In the genomic region with DNA sequence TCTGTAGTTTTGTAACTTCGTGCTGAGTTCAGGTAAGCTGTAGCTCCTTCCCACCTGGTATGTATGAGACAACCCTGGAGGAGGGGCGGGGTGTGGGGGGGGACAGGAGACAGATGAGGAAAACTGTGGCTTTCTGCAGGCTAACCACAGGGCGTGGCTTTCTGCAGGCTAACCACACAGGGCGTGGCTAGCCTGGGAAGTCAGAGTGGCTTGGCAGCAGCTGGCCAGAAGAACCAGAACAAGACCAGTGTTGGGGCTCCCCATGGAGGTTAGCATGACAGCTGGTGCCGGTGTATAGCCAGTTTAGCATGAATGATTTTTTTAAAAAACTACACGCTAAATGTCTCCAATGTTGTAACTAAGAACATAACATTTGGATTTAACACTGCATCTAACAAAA, we compare ENCODE assay signal across 20 mouse cellular contexts. TPM values are rescaled to one million over a fixed set of nuclear protein-coding genes. Genes with fewer than 3 reads are reported as not detected.
DNase-seq lines count a peak whose midpoint lies in the region; ATAC-seq and TF ChIP-seq lines count a peak whose summit lies in the region.
"Had no signal": no experiment of that assay in that cellular context is flagged by ENCODE, and none has a peak within 500 bp of the region (broad histone marks: within the 10 kb centered on the region; RNA-seq: fewer than 3 reads in every experiment).

No protein-coding gene starts in this region.

- no peak overlapping the region for H3K9ac ChIP-seq in intestine, embryonic 15.5 days
- H3K9ac ChIP-seq in intestine, postnatal 0 days (ENCODE audit: low read depth, low read length) = no peak overlapping the region
- H3K9ac ChIP-seq in heart, embryonic 11.5 days (ENCODE audit: low read depth, low read length) = no peak overlapping the region
- H3K9ac ChIP-seq: embryonic facial prominence, embryonic 12.5 days; hindbrain, embryonic 15.5 days; midbrain, embryonic 15.5 days had no signal

- ATAC-seq in intestine, embryonic 15.5 days = peak; percentile 36; the same call in 1 of the 2 replicates
- ATAC-seq in intestine, postnatal 0 days = no peak
- ATAC-seq in granulocyte monocyte progenitor cell, adult 5-6 weeks (replicated peaks; ENCODE audit: poor library complexity, severe bottlenecking) = peak; percentile 91
- ATAC-seq in heart, embryonic 11.5 days (replicated peaks; ENCODE audit: insufficient number of reproducible peaks, low FRiP score, low TSS enrichment) = no peak
- ATAC-seq: midbrain, embryonic 15.5 days had no signal

- no peaks in the 10 kb centered on the region for H3K36me3 ChIP-seq in intestine, embryonic 15.5 days
- H3K36me3 ChIP-seq in intestine, postnatal 0 days (ENCODE audit: control insufficient read depth, insufficient read depth) = no peaks in the 10 kb centered on the region
- H3K36me3 ChIP-seq in megakaryocyte, embryonic 14.5 days (replicated peaks; ENCODE audit: low read length) = no peaks in the 10 kb centered on the region
- H3K36me3 ChIP-seq in heart, embryonic 11.5 days (ENCODE audit: control insufficient read depth, insufficient read depth, low read length) = no peaks in the 10 kb centered on the region
- H3K36me3 ChIP-seq: embryonic facial prominence, embryonic 12.5 days; hindbrain, embryonic 15.5 days; midbrain, embryonic 15.5 days had no signal

- H3K27me3 ChIP-seq in intestine, embryonic 15.5 days (replicated peaks) = no peaks in the 10 kb centered on the region
- H3K27me3 ChIP-seq in intestine, postnatal 0 days (replicated peaks; ENCODE audit: control insufficient read depth, insufficient read depth, low read length) = no peaks in the 10 kb centered on the region
- no peaks in the 10 kb centered on the region for H3K27me3 ChIP-seq in megakaryocyte, embryonic 14.5 days (replicated peaks)
- no peaks in the 10 kb centered on the region for H3K27me3 ChIP-seq in heart, embryonic 11.5 days (ENCODE audit: control insufficient read depth, insufficient read depth, low read length)
- H3K27me3 ChIP-seq: embryonic facial prominence, embryonic 12.5 days; hindbrain, embryonic 15.5 days; midbrain, embryonic 15.5 days had no signal

- no peaks in the 10 kb centered on the region for H3K9me3 ChIP-seq in intestine, embryonic 15.5 days
- H3K9me3 ChIP-seq in intestine, postnatal 0 days (ENCODE audit: control insufficient read depth) = no peaks in the 10 kb centered on the region
- no peaks in the 10 kb centered on the region for H3K9me3 ChIP-seq in megakaryocyte, embryonic 14.5 days
- no peaks in the 10 kb centered on the region for H3K9me3 ChIP-seq in heart, embryonic 11.5 days (replicated peaks; ENCODE audit: control insufficient read depth, low read length)
- H3K9me3 ChIP-seq: embryonic facial prominence, embryonic 12.5 days; hindbrain, embryonic 15.5 days; midbrain, embryonic 15.5 days had no signal

- no peak for DNase-seq in adrenal gland, postnatal 4 days (ENCODE audit: low spot score in 2 of 2)
- no peak for DNase-seq in cerebellum, adult 9-10 months
- DNase-seq in testis, postnatal 10 days (ENCODE audit: low spot score) = no peak
- DNase-seq: cerebellum, adult 11 months; heart, postnatal 10 days; kidney, adult 18-20 months; kidney, postnatal 25 days; lung, postnatal 36 days had no signal

- TF ChIP-seq CTCF in intestine, postnatal 0 days (IDR thresholded peaks at IDR 0.05; ENCODE audit: low read depth) = no peak

- no peaks in the 10 kb centered on the region for H3K4me1 ChIP-seq in intestine, embryonic 15.5 days (replicated peaks)
- no peaks in the 10 kb centered on the region for H3K4me1 ChIP-seq in intestine, postnatal 0 days (replicated peaks; ENCODE audit: control insufficient read depth, insufficient read depth, low read length)
- peaks cover 17% of the 10 kb centered on the region for H3K4me1 ChIP-seq in megakaryocyte, embryonic 14.5 days
- H3K4me1 ChIP-seq in heart, embryonic 11.5 days (ENCODE audit: control insufficient read depth, insufficient read depth, low read length) = no peaks in the 10 kb centered on the region
- H3K4me1 ChIP-seq: embryonic facial prominence, embryonic 12.5 days; hindbrain, embryonic 15.5 days; midbrain, embryonic 15.5 days had no signal

- H3K27ac ChIP-seq in intestine, embryonic 15.5 days = no peak overlapping the region
- H3K27ac ChIP-seq in intestine, postnatal 0 days (ENCODE audit: low read depth, low read length) = no peak overlapping the region
- H3K27ac ChIP-seq in heart, embryonic 11.5 days (ENCODE audit: low read depth, low read length) = no peak overlapping the region
- H3K27ac ChIP-seq: embryonic facial prominence, embryonic 12.5 days; hindbrain, embryonic 15.5 days; left cerebral cortex, adult 2 months; midbrain, embryonic 15.5 days had no signal

- H3K4me3 ChIP-seq in intestine, embryonic 15.5 days (replicated peaks) = no peak overlapping the region
- H3K4me3 ChIP-seq in intestine, postnatal 0 days (ENCODE audit: low read depth, low read length) = no peak overlapping the region
- H3K4me3 ChIP-seq in megakaryocyte, embryonic 14.5 days (replicated peaks) = peak overlapping the region; percentile 62
- no peak overlapping the region for H3K4me3 ChIP-seq in heart, embryonic 11.5 days (ENCODE audit: low read depth, low read length)
- H3K4me3 ChIP-seq: embryonic facial prominence, embryonic 12.5 days; hindbrain, embryonic 15.5 days; left cerebral cortex, adult 2 months; midbrain, embryonic 15.5 days had no signal

- 73% methylated on average over 6 of the region's 6 CpGs for WGBS in intestine, embryonic 15.5 days
- 67% methylated on average over 6 of the region's 6 CpGs for WGBS in intestine, postnatal 0 days
- 70% methylated on average over 6 of the region's 6 CpGs for WGBS in heart, embryonic 11.5 days (ENCODE audit: insufficient replicate concordance)

- H3K4me2 ChIP-seq in intestine, embryonic 15.5 days (replicated peaks) = no peak overlapping the region
- H3K4me2 ChIP-seq in intestine, postnatal 0 days (replicated peaks; ENCODE audit: low read depth) = no peak overlapping the region
- no peak overlapping the region for H3K4me2 ChIP-seq in heart, embryonic 11.5 days
- H3K4me2 ChIP-seq: embryonic facial prominence, embryonic 12.5 days; hindbrain, embryonic 15.5 days; midbrain, embryonic 15.5 days had no signal

RNA-seq across cellular contexts. Expression of a gene that starts 2.0 kb away (rescaled TPM):
- polyA plus RNA-seq in intestine, embryonic 15.5 days (2015; fragmentation: Nextera tagmentation; extraction: Ambion mirVana) = not detected in 2 replicates
- not detected in 2 replicates for polyA plus RNA-seq in intestine, postnatal 0 days (2015; fragmentation: Nextera tagmentation; extraction: Ambion mirVana)
- not detected in 2 replicates for total RNA-seq in granulocyte monocyte progenitor cell, adult 5-6 weeks (2014; fragmentation: Nextera tagmentation)
- not detected in 2 replicates for total RNA-seq in granulocyte monocyte progenitor cell, adult 5-6 weeks (2017)
- polyA plus RNA-seq in megakaryocyte, embryonic 14.5 days (2012; ENCODE audit: insufficient read depth, low replicate concordance) = not detected in 2 replicates
- total RNA-seq in adrenal gland, postnatal 4 days (2021) = not detected
- not detected in 2 replicates for polyA plus RNA-seq in heart, embryonic 11.5 days (2014; fragmentation: Nextera tagmentation; extraction: Ambion mirVana)
- total RNA-seq: gastrocnemius, adult 8-10 months; heart, postnatal 10 days; left cerebral cortex, adult 2 months had no signal
- polyA plus RNA-seq: C2C12; embryonic facial prominence, embryonic 12.5 days; hindbrain, embryonic 15.5 days; limb, embryonic 11.5 days; midbrain, embryonic 15.5 days had no signal

RNA-seq across cellular contexts. Expression of a gene that starts 32.2 kb away (rescaled TPM):
- polyA plus RNA-seq in intestine, embryonic 15.5 days (2015; fragmentation: Nextera tagmentation; extraction: Ambion mirVana) = not detected in 2 replicates
- polyA plus RNA-seq in intestine, postnatal 0 days (2015; fragmentation: Nextera tagmentation; extraction: Ambion mirVana) = not detected in 2 replicates
- not detected in 2 replicates for total RNA-seq in granulocyte monocyte progenitor cell, adult 5-6 weeks (2014; fragmentation: Nextera tagmentation)
- not detected in 2 replicates for total RNA-seq in granulocyte monocyte progenitor cell, adult 5-6 weeks (2017)
- polyA plus RNA-seq in megakaryocyte, embryonic 14.5 days (2012; ENCODE audit: insufficient read depth, low replicate concordance) = not detected in 2 replicates
- not detected for total RNA-seq in adrenal gland, postnatal 4 days (2021)
- polyA plus RNA-seq in heart, embryonic 11.5 days (2014; fragmentation: Nextera tagmentation; extraction: Ambion mirVana) = not detected in 2 replicates
- total RNA-seq: gastrocnemius, adult 8-10 months; heart, postnatal 10 days; left cerebral cortex, adult 2 months had no signal
- polyA plus RNA-seq: C2C12; embryonic facial prominence, embryonic 12.5 days; hindbrain, embryonic 15.5 days; limb, embryonic 11.5 days; midbrain, embryonic 15.5 days had no signal

RNA-seq across cellular contexts. Expression of a gene that starts 38.9 kb away (rescaled TPM):
- polyA plus RNA-seq in intestine, embryonic 15.5 days (2015; fragmentation: Nextera tagmentation; extraction: Ambion mirVana) = not detected in 2 replicates
- polyA plus RNA-seq in intestine, postnatal 0 days (2015; fragmentation: Nextera tagmentation; extraction: Ambion mirVana) = not detected in 2 replicates
- not detected in 2 replicates for total RNA-seq in granulocyte monocyte progenitor cell, adult 5-6 weeks (2014; fragmentation: Nextera tagmentation)
- not detected in 2 replicates for total RNA-seq in granulocyte monocyte progenitor cell, adult 5-6 weeks (2017)
- not detected in 2 replicates for polyA plus RNA-seq in megakaryocyte, embryonic 14.5 days (2012; ENCODE audit: insufficient read depth, low replicate concordance)
- not detected for total RNA-seq in adrenal gland, postnatal 4 days (2021)
- not detected in 2 replicates for polyA plus RNA-seq in heart, embryonic 11.5 days (2014; fragmentation: Nextera tagmentation; extraction: Ambion mirVana)
- total RNA-seq: gastrocnemius, adult 8-10 months; heart, postnatal 10 days; left cerebral cortex, adult 2 months had no signal
- polyA plus RNA-seq: C2C12; hindbrain, embryonic 15.5 days; limb, embryonic 11.5 days; midbrain, embryonic 15.5 days had no signal

RNA-seq across cellular contexts. Expression of a gene that starts 46.7 kb away (rescaled TPM):
- polyA plus RNA-seq in intestine, embryonic 15.5 days (2015; fragmentation: Nextera tagmentation; extraction: Ambion mirVana) = not detected in 2 replicates
- not detected in 2 replicates for polyA plus RNA-seq in intestine, postnatal 0 days (2015; fragmentation: Nextera tagmentation; extraction: Ambion mirVana)
- total RNA-seq in granulocyte monocyte progenitor cell, adult 5-6 weeks (2014; fragmentation: Nextera tagmentation) = not detected in 2 replicates
- total RNA-seq in granulocyte monocyte progenitor cell, adult 5-6 weeks (2017) = not detected in 2 replicates
- not detected in 2 replicates for polyA plus RNA-seq in megakaryocyte, embryonic 14.5 days (2012; ENCODE audit: insufficient read depth, low replicate concordance)
- total RNA-seq in adrenal gland, postnatal 4 days (2021) = not detected
- polyA plus RNA-seq in heart, embryonic 11.5 days (2014; fragmentation: Nextera tagmentation; extraction: Ambion mirVana) = not detected in 2 replicates
- total RNA-seq: gastrocnemius, adult 8-10 months; heart, postnatal 10 days; left cerebral cortex, adult 2 months had no signal
- polyA plus RNA-seq: C2C12; embryonic facial prominence, embryonic 12.5 days; hindbrain, embryonic 15.5 days; midbrain, embryonic 15.5 days had no signal

RNA-seq across cellular contexts. Expression of a gene that starts 55.8 kb away (rescaled TPM):
- polyA plus RNA-seq in intestine, embryonic 15.5 days (2015; fragmentation: Nextera tagmentation; extraction: Ambion mirVana) = not detected in 2 replicates
- not detected in 2 replicates for polyA plus RNA-seq in intestine, postnatal 0 days (2015; fragmentation: Nextera tagmentation; extraction: Ambion mirVana)
- not detected in 2 replicates for total RNA-seq in granulocyte monocyte progenitor cell, adult 5-6 weeks (2014; fragmentation: Nextera tagmentation)
- not detected in 2 replicates for total RNA-seq in granulocyte monocyte progenitor cell, adult 5-6 weeks (2017)
- polyA plus RNA-seq in megakaryocyte, embryonic 14.5 days (2012; ENCODE audit: insufficient read depth, low replicate concordance) = not detected in 2 replicates
- total RNA-seq in adrenal gland, postnatal 4 days (2021) = not detected
- polyA plus RNA-seq in heart, embryonic 11.5 days (2014; fragmentation: Nextera tagmentation; extraction: Ambion mirVana) = not detected in 2 replicates
- total RNA-seq: gastrocnemius, adult 8-10 months; heart, postnatal 10 days; left cerebral cortex, adult 2 months had no signal
- polyA plus RNA-seq: C2C12; embryonic facial prominence, embryonic 12.5 days; hindbrain, embryonic 15.5 days; limb, embryonic 11.5 days; midbrain, embryonic 15.5 days had no signal

Comparison
In these comparisons a context has a peak if more than half of its experiments do, and no peak if none do; other contexts are left out.
1. ATAC-seq: peak in intestine, embryonic 15.5 days (single experiment) and granulocyte monocyte progenitor cell, adult 5-6 weeks (single experiment); none in intestine, postnatal 0 days (single experiment) and heart, embryonic 11.5 days (single experiment).